Mouse (Mus musculus) ES-E14 (cell line): ENCODE measurements around the gene Rnd1. TPM values are rescaled to one million over a fixed set of nuclear protein-coding genes. Genes with fewer than 3 reads are reported as not detected.
A peak's percentile ranks its signal among the peaks of the same experiment; 100 is the strongest.

Experiments used
- DNase-seq: peaks from one replicate; pipeline ENCODE4 v3.0.0-alpha.2; 2013; ENCODE audit warnings: low read depth, low spot score
- H3K27ac ChIP-seq: 2 replicates; pipeline ENCODE4 v1.5.1; 2012; ENCODE audit warnings: low read depth, mild to moderate bottlenecking, low read length, moderate library complexity, mixed read lengths; ENCODE audit not compliant: poor library complexity, insufficient read depth, severe bottlenecking
- H3K36me3 ChIP-seq: 2 replicates; pipeline ENCODE4 v1.6.1; 2012; ENCODE audit warnings: mild to moderate bottlenecking, low read length, moderate library complexity, mixed read lengths; ENCODE audit not compliant: control insufficient read depth, poor library complexity, insufficient read depth, severe bottlenecking
- H3K4me1 ChIP-seq, 2 experiments: fragments of 150-350 bp in 1 of 2; sonication (generic) in 1 of 2; 2 replicates each; pipeline ENCODE4 v1.6.1; 2012; ENCODE audit warnings: low read length in 2 of 2, mild to moderate bottlenecking in 1 of 2, mixed read lengths in 1 of 2; ENCODE audit not compliant: control insufficient read depth in 2 of 2, insufficient read depth in 2 of 2, poor library complexity in 1 of 2
- H3K4me3 ChIP-seq, 2 experiments: fragments of 150-350 bp in 1 of 2; sonication (generic) in 1 of 2; 2 replicates each; pipeline ENCODE4 v1.5.1; 2012; ENCODE audit warnings: low read length in 2 of 2, low read depth in 1 of 2, mild to moderate bottlenecking in 1 of 2, mixed read lengths in 1 of 2; ENCODE audit not compliant: insufficient read depth in 1 of 2, poor library complexity in 1 of 2, severe bottlenecking in 1 of 2
- H3K9ac ChIP-seq: 2 replicates; pipeline ENCODE4 v1.6.1; 2012; ENCODE audit warnings: low read depth, mild to moderate bottlenecking, low read length, mixed read lengths; ENCODE audit not compliant: poor library complexity, insufficient read depth, severe bottlenecking
- H3K9me3 ChIP-seq: fragments of 150-350 bp; sonication (generic); 2 replicates; pipeline ENCODE4 v1.6.1; 2012; ENCODE audit warnings: low read depth, mild to moderate bottlenecking, low read length; ENCODE audit not compliant: control insufficient read depth, insufficient read depth
- CHD2 ChIP-seq: IDR thresholded peaks from 2 replicates; pipeline ENCODE4 v1.6.1; 2014; ENCODE audit warnings: mild to moderate bottlenecking, low read depth, low read length, inconsistent platforms
- HCFC1 ChIP-seq: IDR thresholded peaks from 2 replicates; pipeline ENCODE4 v1.6.1; 2012; ENCODE audit warnings: low read length, inconsistent platforms, borderline replicate concordance; ENCODE audit not compliant: insufficient read depth
- MAFK ChIP-seq: IDR thresholded peaks from 2 replicates; pipeline ENCODE4 v1.6.1; 2014; ENCODE audit warnings: mild to moderate bottlenecking, low read depth, low read length, inconsistent platforms; ENCODE audit not compliant: insufficient read depth
- ZC3H11A ChIP-seq: IDR thresholded peaks from 2 replicates; pipeline ENCODE4 v1.6.1; 2012; ENCODE audit warnings: low read depth, mild to moderate bottlenecking, inconsistent platforms, low read length, borderline replicate concordance
- ZNF384 ChIP-seq: IDR thresholded peaks from 2 replicates; pipeline ENCODE4 v1.6.1; 2012; ENCODE audit warnings: low read depth, low read length, inconsistent platforms
- in situ Hi-C, 2 experiments: fragments of 600-800 bp; cut with MboI; formaldehyde crosslinking; loops; one replicate each; pipeline ENCODE4 v1.15.1; 2025; ENCODE audit warnings: low sequenced_read_pairs in 2 of 2, inconsistent platforms in 1 of 2; ENCODE audit not compliant: unreplicated experiment in 2 of 2
- total RNA-seq: library from RNA; depleted of rRNA; stranded (reverse); fragments of 300-350 nt; gene quantifications from 2 replicates; pipeline ENCODE4 v1.2.3, GENCODE M21; 2012; rRNA removed

The Rnd1 gene
- 5.7 and 7.6 TPM in 2 replicates for total RNA-seq

GRCm38 (mm10) chr15:98676940-98677728 lies at the start of gene Rnd1:
Gene Rnd1 (minus strand): TSS chr15:98677461.
- DNase-seq, result peak; percentile 85
- Histone ChIP-seq H3K27ac (no peak within 1 kb of the TSS), H3K9me3 (no peaks in the 10 kb centered on the region), H3K4me3 (peak within 1 kb of the TSS; percentile 49 to 72), H3K4me1 (peaks cover 2 to 13% of the 10 kb centered on the region in 2 experiments; a peak in 2 of 4 replicates), H3K36me3 (peaks cover 2% of the 10 kb centered on the region; the same call in 1 of the 2 replicates), H3K9ac (peak within 1 kb of the TSS; percentile 52)
- in situ Hi-C loops, result no loop called here
- TF ChIP-seq ZNF384 (no peak), HCFC1 (no peak), CHD2 (peak; percentile 91)

- TF ChIP-seq MAFK, result no peak
- TF ChIP-seq ZC3H11A, result no peak
- TF ChIP-seq CHD2, result no peak
- no peak for TF ChIP-seq ZNF384
- TF ChIP-seq HCFC1, result no peak
- Histone ChIP-seq H3K27ac (peak overlapping the region; percentile 12; the same call in 1 of the 2 replicates), H3K36me3 (no peaks in the 10 kb centered on the region), H3K9me3 (no peaks in the 10 kb centered on the region), H3K9ac (peak overlapping the region; percentile 84), H3K4me1 (peaks cover 2 to 24% of the 10 kb centered on the region in 2 experiments; a peak in 3 of 4 replicates), H3K4me3 (peak overlapping the region; percentile 82)
- DNase-seq, result no peak
- in situ Hi-C loops, result no loop called here
These were observed 49.5 kb upstream of the Rnd1 start for GRCm38 (mm10) chr15:98726746-98727145.

- no peak for DNase-seq
- in situ Hi-C loops, result no loop called here
- Histone ChIP-seq H3K9me3 (no peaks in the 10 kb centered on the region), H3K9ac (peak overlapping the region; percentile 84; the same call in 1 of the 2 replicates), H3K36me3 (no peaks in the 10 kb centered on the region), H3K4me3 (peak overlapping the region in 1 of 2 experiments; percentile 82; a peak in 1 of 4 replicates), H3K4me1 (peaks cover 2 to 26% of the 10 kb centered on the region in 2 experiments; a peak in 3 of 4 replicates), H3K27ac (no peak overlapping the region)
- TF ChIP-seq MAFK, result no peak
- TF ChIP-seq CHD2, result no peak
- no peak for TF ChIP-seq ZC3H11A
- no peak for TF ChIP-seq ZNF384
- no peak for TF ChIP-seq HCFC1
These were observed 48.8 kb upstream of the Rnd1 start for GRCm38 (mm10) chr15:98726079-98726478.

- no peak overlapping the region for H3K27ac ChIP-seq
- H3K36me3 ChIP-seq, result no peaks in the 10 kb centered on the region
- DNase-seq, result no peak
- H3K9ac ChIP-seq, result no peak overlapping the region
- H3K4me3 ChIP-seq, result peak overlapping the region in 1 of 2 experiments; percentile 28; a peak in 2 of 4 replicates
- no peaks in the 10 kb centered on the region for H3K9me3 ChIP-seq
- TF ChIP-seq CHD2 (no peak), ZC3H11A (no peak)
- in situ Hi-C loops, result no loop called here
- H3K4me1 ChIP-seq, result peaks cover 4 to 24% of the 10 kb centered on the region in 2 experiments; a peak in 3 of 4 replicates
These were observed 47.2 kb upstream of the Rnd1 start for GRCm38 (mm10) chr15:98724441-98724840.

- no peak for DNase-seq
- no peaks in the 10 kb centered on the region for H3K36me3 ChIP-seq
- TF ChIP-seq HCFC1, result no peak
- TF ChIP-seq CHD2, result no peak
- no peak for TF ChIP-seq MAFK
- TF ChIP-seq ZC3H11A, result no peak
- no peak for TF ChIP-seq ZNF384
- H3K9me3 ChIP-seq, result no peaks in the 10 kb centered on the region
- no peak overlapping the region; the same call in 1 of the 2 replicates for H3K27ac ChIP-seq
- 0 out of 2 replicates have a peak overlapping the region, but pooled peaks have one; percentile 26 for H3K9ac ChIP-seq
- H3K4me3 ChIP-seq, result peak overlapping the region in 1 of 2 experiments; percentile 66; a peak in 2 of 4 replicates
- H3K4me1 ChIP-seq, result peaks cover 4 to 21% of the 10 kb centered on the region in 2 experiments; a peak in 3 of 4 replicates
- in situ Hi-C loops, result no loop called here
These were observed 45.6 kb upstream of the Rnd1 start for GRCm38 (mm10) chr15:98722854-98723253.
